ENCODE assay signal across 10 mouse cellular contexts in genomic region chr7:135488214-135488810, GRCm38 (mm10). TPM values are rescaled to one million over a fixed set of nuclear protein-coding genes. Genes with fewer than 3 reads are reported as not detected.
DNase-seq lines count a peak whose midpoint lies in the region; ATAC-seq and TF ChIP-seq lines count a peak whose summit lies in the region.
"Had no signal": no experiment of that assay in that cellular context is flagged by ENCODE, and none has a peak within 500 bp of the region (broad histone marks: within the 10 kb centered on the region; RNA-seq: fewer than 3 reads in every experiment).

No protein-coding gene starts in this region.

- peak; percentile 75 for TF ChIP-seq CTCF in layer of hippocampus, adult 2 months (conservative IDR thresholded peaks at IDR 0.05)
- TF ChIP-seq CTCF in G1E (IDR thresholded peaks at IDR 0.05; ENCODE audit: low read depth, low read length), result peak; percentile 70
- peak; percentile 65 for TF ChIP-seq CTCF in bone marrow, adult 2 months (IDR thresholded peaks at IDR 0.05; ENCODE audit: control insufficient read depth, insufficient read depth, low read length)

- H3K27ac ChIP-seq in layer of hippocampus, adult 2 months, result no peak overlapping the region
- H3K27ac ChIP-seq in bone marrow, adult 2 months (ENCODE audit: control insufficient read depth, insufficient read depth, low read depth, low read length, poor library complexity), result no peak overlapping the region
- no peak overlapping the region for H3K27ac ChIP-seq in kidney, embryonic 15.5 days

- H3K9ac ChIP-seq in kidney, embryonic 15.5 days, result no peak overlapping the region

- no peaks in the 10 kb centered on the region for H3K9me3 ChIP-seq in G1E (replicated peaks)
- H3K9me3 ChIP-seq in kidney, embryonic 15.5 days (replicated peaks), result no peaks in the 10 kb centered on the region

- DNase-seq in layer of hippocampus, adult 2 months (ENCODE audit: low spot score in 2 of 2), result no peak
- DNase-seq in layer of hippocampus, adult 9-11 months, result no peak
- peak; percentile 13 for DNase-seq in G1E (ENCODE audit: low spot score)
- DNase-seq in frontal cortex, adult 2 months (ENCODE audit: extremely low spot score in 1 of 2, low spot score in 1 of 2), result no peak

- H3K36me3 ChIP-seq in G1E (replicated peaks), result no peaks in the 10 kb centered on the region
- H3K36me3 ChIP-seq in kidney, embryonic 15.5 days, result no peaks in the 10 kb centered on the region

- ATAC-seq in G1E (ENCODE audit: extremely low read depth, insufficient number of reproducible peaks, low FRiP score, poor library complexity, severe bottlenecking), result no peak; the same call in 1 of the 2 replicates
- ATAC-seq in megakaryocyte-erythroid progenitor cell, adult 5-6 weeks (replicated peaks; ENCODE audit: low FRiP score, low TSS enrichment, poor library complexity, severe bottlenecking), result peak; percentile 66
- ATAC-seq in kidney, embryonic 15.5 days (replicated peaks; ENCODE audit: low FRiP score), result no peak

- no peak overlapping the region for H3K4me3 ChIP-seq in layer of hippocampus, adult 2 months
- H3K4me3 ChIP-seq in G1E (ENCODE audit: low read depth, low read length), result no peak overlapping the region
- no peak overlapping the region for H3K4me3 ChIP-seq in bone marrow, adult 2 months (replicated peaks; ENCODE audit: control insufficient read depth, low read depth, low read length)
- H3K4me3 ChIP-seq in kidney, embryonic 15.5 days (replicated peaks), result no peak overlapping the region
- H3K4me3 ChIP-seq: erythroblast, embryonic 14.5 days had no signal

- WGBS in bone marrow, adult 2 months, result 61% methylated on average over 6 of the region's 6 CpGs
- WGBS in kidney, embryonic 15.5 days, result 75% methylated on average over 6 of the region's 6 CpGs

- peaks cover 16% of the 10 kb centered on the region for H3K27me3 ChIP-seq in G1E (ENCODE audit: insufficient read depth, low read length)
- peaks cover 22% of the 10 kb centered on the region for H3K27me3 ChIP-seq in kidney, embryonic 15.5 days

- H3K4me2 ChIP-seq in kidney, embryonic 15.5 days, result no peak overlapping the region

- TF ChIP-seq POLR2A in bone marrow, adult 2 months (IDR thresholded peaks at IDR 0.05; ENCODE audit: borderline replicate concordance, control insufficient read depth, low read depth, low read length), result no peak

- H3K4me1 ChIP-seq in G1E (ENCODE audit: insufficient read depth, low read depth, low read length), result 0 out of 2 replicates have a peak, but pooled peaks cover 4% of the 10 kb centered on the region
- no peaks in the 10 kb centered on the region for H3K4me1 ChIP-seq in bone marrow, adult 2 months (ENCODE audit: control insufficient read depth, insufficient read depth, low read length)
- 0 out of 2 replicates have a peak, but pooled peaks cover 9% of the 10 kb centered on the region for H3K4me1 ChIP-seq in kidney, embryonic 15.5 days

RNA-seq across cellular contexts. Expression of gene Clrn3, which starts 40.1 kb away (rescaled TPM):
- not detected for total RNA-seq in layer of hippocampus, adult 2 months (2021)
- total RNA-seq in G1E (2014; fragmentation: Nextera tagmentation) (not detected in 2 replicates), G1E (2017) (0.06 and 0.11 TPM in 2 replicates)
- not detected in 2 replicates for polyA plus RNA-seq in G1E (2012)
- polyA plus RNA-seq in bone marrow, adult 2 months (2011; ENCODE audit: insufficient read depth, insufficient read length, low replicate concordance, missing spikeins), result not detected in 2 replicates
- not detected in 2 replicates for total RNA-seq in megakaryocyte-erythroid progenitor cell, adult 5-6 weeks (2014; fragmentation: Nextera tagmentation)
- not detected in 2 replicates for total RNA-seq in megakaryocyte-erythroid progenitor cell, adult 5-6 weeks (2017)
- polyA plus RNA-seq in kidney, embryonic 15.5 days (2015; fragmentation: Nextera tagmentation; extraction: Ambion mirVana), result 8.9 and 9.4 TPM in 2 replicates
- not detected in 2 replicates for polyA plus RNA-seq in frontal cortex, adult 2 months (2012; rRNA removed)
- total RNA-seq: layer of hippocampus, postnatal 25 days; neutrophil, adult 5-6 weeks had no signal
- polyA plus RNA-seq: erythroblast, embryonic 14.5 days had no signal

RNA-seq across cellular contexts. Expression of gene Ptpre, which starts 49.0 kb away (rescaled TPM):
- total RNA-seq in layer of hippocampus, adult 2 months (2021), result 10 to 100 TPM; 50.7 to 51.4 TPM
- total RNA-seq in G1E (2014; fragmentation: Nextera tagmentation) (154 and 161 TPM in 2 replicates), G1E (2017) (109 and 119 TPM in 2 replicates)
- polyA plus RNA-seq in G1E (2012), result 30.5 and 31.4 TPM in 2 replicates
- 10.8 and 27.7 TPM in 2 replicates for polyA plus RNA-seq in bone marrow, adult 2 months (2011; ENCODE audit: insufficient read depth, insufficient read length, low replicate concordance, missing spikeins)
- 33.6 and 33.9 TPM in 2 replicates for total RNA-seq in megakaryocyte-erythroid progenitor cell, adult 5-6 weeks (2014; fragmentation: Nextera tagmentation)
- 21.4 and 39.7 TPM in 2 replicates for total RNA-seq in megakaryocyte-erythroid progenitor cell, adult 5-6 weeks (2017)
- 1.6 TPM in 2 replicates for polyA plus RNA-seq in kidney, embryonic 15.5 days (2015; fragmentation: Nextera tagmentation; extraction: Ambion mirVana)
- polyA plus RNA-seq in frontal cortex, adult 2 months (2012; rRNA removed), result 11.2 and 12.6 TPM in 2 replicates
